Mouse (Mus musculus) layer of hippocampus, adult 2 months (tissue): ENCODE data around the gene Aprt. TPM values are rescaled to one million over a fixed set of nuclear protein-coding genes. Genes with fewer than 3 reads are reported as not detected.

Source experiments
- DNase-seq, 2 experiments: peaks; one replicate each; pipeline ENCODE4 v3.0.0; 2022; ENCODE audit warnings: low spot score in 2 of 2
- H3K27ac ChIP-seq: fragments of 200-600 bp; 2 replicates; pipeline ENCODE4 v1.8.1; 2022
- H3K4me3 ChIP-seq: fragments of 200-600 bp; 2 replicates; pipeline ENCODE4 v1.8.1; 2022; ENCODE audit warnings: mild to moderate bottlenecking
- CTCF ChIP-seq: fragments of 200-600 bp; conservative IDR thresholded peaks from 2 replicates; pipeline ENCODE4 v1.8.1; 2022; ENCODE audit warnings: antibody characterized with exemption, mild to moderate bottlenecking, moderate library complexity
- long read RNA-seq, 2 experiments: library from polyadenylated mRNA; stranded (forward); transcript quantifications; one replicate each; pipeline ENCODE4 v2.0.0; 2021; ENCODE audit warnings: borderline mapping rate in 2 of 2
- total RNA-seq, 2 experiments: library from RNA; stranded (reverse); gene quantifications; 2 replicates each; pipeline ENCODE4 v1.2.3; 2021

Aprt gene
- total RNA-seq = 10 to 100 TPM; 60.7 to 62.3 TPM
- long read RNA-seq, experiment 1, transcript Aprt-201 (5 exons, 849 nt) = major isoform, 15 of 24 reads
- long read RNA-seq, experiment 1, partial matches to known transcripts = 3 of 24 reads
- long read RNA-seq, experiment 1, other reads (novel, unspliced or antisense) = 5 of 24 reads
- long read RNA-seq, experiment 2, transcript Aprt-201 (5 exons, 849 nt) = major isoform, 18 of 19 reads
- long read RNA-seq, experiment 2, partial matches to known transcripts = 0 of 19 reads
- long read RNA-seq, experiment 2, other reads (novel, unspliced or antisense) = 1 of 19 reads

DNA sequence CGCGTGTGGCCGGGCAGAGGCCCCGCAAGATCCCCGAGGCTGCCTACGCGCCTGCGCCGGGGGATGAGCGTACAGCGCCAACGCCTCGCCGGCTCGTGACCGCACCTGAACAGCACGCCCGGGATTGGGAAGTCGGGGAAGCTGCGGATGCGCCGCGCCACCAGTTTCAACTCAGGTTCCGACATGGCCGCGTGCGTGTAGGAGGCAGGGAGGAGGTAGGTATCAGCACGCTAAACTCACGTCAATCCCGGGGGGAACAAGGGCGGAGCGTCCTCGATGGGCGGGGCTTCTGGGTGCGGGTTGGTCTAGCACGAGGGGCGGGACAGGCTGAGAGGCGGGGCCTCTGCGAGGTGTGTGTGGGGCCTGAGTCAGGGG is at the start of gene Aprt:
Gene Aprt, minus strand, starts transcription at position 262 of the 375 bp plus-strand sequence.
- Histone ChIP-seq H3K4me3 (peak within 1 kb of the TSS; percentile 88), H3K27ac (peak within 1 kb of the TSS; percentile 90)
- peak; percentile 94 to 96 for DNase-seq
- no peak for TF ChIP-seq CTCF

DNA sequence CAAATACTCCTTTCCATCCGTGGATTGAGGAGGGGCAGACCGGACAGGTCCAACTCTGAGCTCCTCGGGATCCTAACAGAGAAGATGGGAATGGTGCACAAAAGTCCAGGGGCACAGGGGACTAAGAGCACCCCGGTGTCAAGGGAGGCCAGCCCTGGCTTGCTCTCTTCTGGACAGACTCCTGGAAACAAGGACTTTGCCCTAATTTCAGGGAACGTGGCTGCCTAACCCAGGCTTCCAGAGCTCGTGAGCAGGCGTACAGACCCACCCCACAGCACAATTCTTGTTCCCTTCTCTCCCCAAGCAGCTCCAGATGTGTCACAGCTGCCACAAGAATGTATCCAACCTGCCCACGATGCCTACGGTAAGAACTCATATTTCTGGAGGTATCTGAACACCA is 49.1 kb upstream of the Aprt start:
- TF ChIP-seq CTCF = no peak
- no peak overlapping the region for H3K4me3 ChIP-seq
- H3K27ac ChIP-seq = no peak overlapping the region
- no peak for DNase-seq

DNA sequence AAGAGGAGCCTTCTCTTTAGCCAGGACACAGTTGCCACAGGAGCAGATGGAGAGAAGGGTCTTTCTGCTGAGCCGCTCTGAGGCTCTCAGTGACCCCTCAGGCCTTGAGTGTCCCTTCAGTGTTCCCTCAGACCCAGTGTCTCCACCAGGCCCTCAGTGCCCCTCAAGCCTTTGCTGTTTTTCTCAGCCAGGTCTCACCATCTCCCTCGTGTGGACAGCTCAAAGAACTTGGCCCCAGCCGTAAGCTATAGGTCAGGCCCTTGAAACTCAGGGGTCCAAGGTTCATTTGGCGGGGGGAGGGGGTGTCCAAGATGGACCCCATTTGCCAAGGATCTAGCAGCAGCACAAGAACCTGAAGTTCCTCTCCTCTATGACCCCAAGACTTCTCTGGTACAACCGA is 47.9 kb upstream of the Aprt start:
- DNase-seq = no peak

DNA sequence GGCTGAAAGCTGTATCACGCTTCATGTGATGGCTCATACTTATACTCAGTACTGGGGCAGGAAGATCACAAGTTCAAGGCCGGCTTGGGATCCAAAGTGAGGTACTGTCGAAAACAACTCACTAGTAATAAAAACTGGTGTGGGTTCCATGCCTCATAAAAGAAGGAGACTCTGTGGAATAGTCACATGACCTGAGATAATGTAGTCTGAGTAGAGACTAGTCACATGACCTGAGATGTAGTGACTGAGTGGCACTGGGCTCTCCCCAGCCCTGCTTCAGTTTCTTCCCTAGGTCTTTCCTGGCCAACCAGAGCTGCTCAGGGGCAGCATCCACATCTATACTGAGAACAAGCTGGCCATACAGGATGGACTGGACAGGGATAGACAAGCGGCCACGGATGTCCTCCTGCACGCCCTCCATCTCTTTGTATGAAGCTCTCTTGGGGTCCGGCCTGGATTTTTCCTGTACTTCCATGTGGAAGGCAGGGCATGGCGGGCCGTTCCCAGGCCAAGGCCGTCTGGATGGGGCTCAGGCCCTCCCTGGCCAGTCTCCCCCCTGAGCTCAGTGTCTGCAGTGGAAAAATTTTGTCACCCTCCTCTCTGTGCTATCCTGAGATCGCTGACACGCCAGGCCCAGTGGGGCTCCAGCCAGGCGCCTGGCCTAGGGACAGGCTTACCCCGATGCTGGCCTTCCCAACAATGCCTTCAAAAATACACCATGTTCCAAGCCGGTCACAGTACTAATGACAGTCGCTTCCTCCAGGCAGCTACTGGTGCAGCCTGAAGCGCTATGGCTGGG is 47.3 kb upstream of the Aprt start:
- no peak for DNase-seq

More for the DNA sequence above, 47.9 kb upstream of the Aprt start:
- no peak overlapping the region for H3K4me3 ChIP-seq
- no peak overlapping the region for H3K27ac ChIP-seq
- TF ChIP-seq CTCF = no peak

DNA sequence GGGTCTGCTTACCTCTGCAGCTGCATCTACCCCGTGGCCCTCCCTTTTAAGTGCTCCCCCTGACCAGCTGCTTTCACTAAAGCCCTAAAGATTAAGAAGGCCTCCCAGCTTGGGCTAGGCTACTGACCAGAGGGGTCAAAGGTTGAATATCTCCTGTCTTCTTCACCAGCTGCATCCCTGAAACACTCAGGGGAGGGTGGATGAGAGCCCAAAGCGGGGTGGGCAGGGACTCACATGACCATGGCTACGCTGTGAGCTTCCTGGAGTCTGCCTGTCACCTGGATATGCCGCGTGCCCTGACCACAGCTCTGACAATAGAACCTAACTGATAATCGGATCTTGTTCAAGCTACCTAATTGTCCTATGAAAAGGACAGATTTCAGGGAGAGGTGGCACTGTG is 46.0 kb upstream of the Aprt start, which contains the start of gene Pabpn1l:
Gene Pabpn1l, minus strand, starts transcription at position 13 of the 400 bp plus-strand sequence.
- Histone ChIP-seq H3K4me3 (no peak within 1 kb of the TSS), H3K27ac (no peak within 1 kb of the TSS)
- TF ChIP-seq CTCF = no peak
- DNase-seq = no peak

More for the DNA sequence above, 47.3 kb upstream of the Aprt start:
- no peak overlapping the region for H3K4me3 ChIP-seq
- H3K27ac ChIP-seq = no peak overlapping the region
- TF ChIP-seq CTCF = no peak

DNA sequence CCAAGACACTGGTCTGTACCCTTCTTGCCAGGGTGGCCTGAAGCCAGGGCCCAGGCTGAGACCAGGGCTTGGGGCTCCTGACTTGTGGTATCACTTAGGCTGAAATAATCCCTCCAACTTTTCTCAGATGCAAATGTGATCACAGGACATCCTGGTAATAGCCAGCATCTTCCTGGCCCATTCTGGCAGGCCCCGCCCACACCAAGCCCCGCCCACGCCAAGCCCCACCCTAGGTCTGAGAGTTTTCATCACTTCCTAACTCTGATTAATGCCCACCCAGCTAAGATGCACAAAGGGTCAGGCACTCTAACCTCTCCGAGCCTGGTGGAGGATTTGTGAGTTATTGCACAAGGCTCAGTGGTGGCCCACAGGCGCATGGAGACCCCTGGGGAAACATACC is 43.7 kb upstream of the Aprt start:
- no peak for TF ChIP-seq CTCF
- DNase-seq = no peak
- Histone ChIP-seq H3K4me3 (no peak overlapping the region), H3K27ac (no peak overlapping the region)

DNA sequence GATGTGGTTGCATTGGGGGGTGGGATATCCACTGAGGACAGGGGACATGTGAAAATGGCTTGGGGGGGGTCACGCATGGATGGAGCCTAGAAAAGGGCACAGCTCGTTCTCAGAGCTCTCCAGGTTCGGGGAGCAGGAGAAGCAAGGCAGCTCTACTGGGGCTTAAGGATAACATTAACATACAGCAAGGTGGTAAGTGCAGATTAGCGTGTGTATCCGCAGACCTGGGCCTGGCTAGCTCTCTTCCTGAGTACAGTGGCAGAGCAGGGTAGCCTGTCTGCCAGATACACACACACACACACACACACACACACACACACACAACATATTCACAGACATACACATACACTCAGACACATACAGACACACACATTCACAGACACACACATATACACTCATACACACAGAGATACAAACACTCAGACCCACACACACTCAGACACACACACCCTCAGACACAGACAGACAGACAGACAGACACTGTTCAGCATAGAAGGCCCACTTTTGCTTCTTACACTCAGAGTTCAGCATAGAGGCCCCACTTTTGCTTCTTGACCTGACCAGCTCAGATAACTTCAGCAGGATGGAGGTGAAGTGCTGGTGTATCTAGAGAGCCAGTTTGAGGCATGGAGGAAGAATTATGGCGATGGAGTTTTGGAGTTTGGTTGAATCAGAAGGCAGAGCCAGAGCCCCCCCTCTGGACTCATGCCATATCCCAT is 42.1 kb upstream of the Aprt start:
- Histone ChIP-seq H3K4me3 (no peak overlapping the region), H3K27ac (no peak overlapping the region)
- TF ChIP-seq CTCF = no peak
- DNase-seq = no peak

DNA sequence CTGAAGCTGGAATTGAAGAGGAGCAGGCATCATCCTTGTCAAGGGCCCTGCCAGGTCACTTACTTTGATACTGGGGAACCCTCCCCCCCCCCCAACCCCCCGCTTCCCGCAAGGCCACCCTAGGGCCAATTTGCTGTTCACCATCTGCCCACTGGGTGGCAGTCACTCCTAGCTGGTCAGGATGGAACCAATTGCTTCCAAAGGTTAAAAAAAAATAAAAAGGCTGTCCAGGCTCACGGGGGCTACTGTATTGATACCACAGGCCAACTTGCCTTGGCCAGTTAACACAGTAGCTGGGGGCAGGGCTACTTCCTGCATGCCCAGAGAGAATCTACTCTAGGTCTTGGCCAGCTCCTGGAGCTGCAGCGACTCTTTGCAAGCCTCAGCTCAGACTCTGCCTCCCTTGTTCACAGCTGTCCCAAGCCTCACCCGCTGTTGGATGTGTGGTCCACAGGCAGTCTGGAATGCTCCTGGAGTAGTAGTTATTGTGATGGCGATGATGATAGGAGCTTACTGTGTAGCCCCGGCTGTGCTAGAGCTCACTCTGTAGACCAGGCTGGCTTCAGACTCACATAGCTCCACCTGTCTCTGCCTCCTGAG is 41.3 kb upstream of the Aprt start:
- Histone ChIP-seq H3K4me3 (no peak overlapping the region), H3K27ac (no peak overlapping the region)
- peak; percentile 74 for TF ChIP-seq CTCF
- peak; percentile 32 to 80 for DNase-seq

DNA sequence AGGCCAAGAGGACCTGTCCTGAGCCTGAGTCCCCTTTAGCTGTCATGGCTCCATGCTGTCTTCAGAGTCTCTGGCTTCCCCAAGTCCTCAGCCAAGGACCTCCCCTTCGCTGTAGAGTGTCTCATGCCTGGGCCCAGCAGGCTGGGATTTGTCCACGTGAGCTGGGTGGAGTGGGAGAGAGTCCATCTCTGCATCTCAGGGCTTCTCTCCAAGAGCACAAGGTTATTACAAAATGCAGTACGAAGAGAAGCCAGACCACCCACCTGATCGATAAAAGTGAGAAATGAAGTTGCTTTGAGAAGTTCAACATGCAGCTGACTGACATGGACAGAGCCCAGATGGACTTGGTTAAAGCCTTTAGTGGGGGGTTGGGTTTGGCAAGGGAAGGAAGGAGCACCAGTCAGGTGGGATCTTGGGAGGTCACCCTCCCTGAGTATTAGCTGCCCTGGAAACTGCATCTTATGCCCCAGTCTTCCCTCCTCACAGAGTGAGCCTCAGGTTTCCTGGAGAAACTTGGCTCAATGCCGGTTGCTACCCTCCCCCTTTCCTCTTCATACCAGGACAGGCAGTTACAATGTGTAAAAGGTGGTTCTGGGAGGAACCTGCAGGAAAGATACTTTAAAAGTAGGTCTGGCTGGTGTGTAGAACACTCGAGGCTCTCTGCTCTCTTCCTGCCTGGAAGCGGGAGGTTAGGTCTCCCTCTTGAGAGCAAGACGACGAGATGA is 39.6 kb upstream of the Aprt start:
- DNase-seq = no peak
- H3K4me3 ChIP-seq = no peak overlapping the region
- no peak for TF ChIP-seq CTCF
- no peak overlapping the region for H3K27ac ChIP-seq

DNA sequence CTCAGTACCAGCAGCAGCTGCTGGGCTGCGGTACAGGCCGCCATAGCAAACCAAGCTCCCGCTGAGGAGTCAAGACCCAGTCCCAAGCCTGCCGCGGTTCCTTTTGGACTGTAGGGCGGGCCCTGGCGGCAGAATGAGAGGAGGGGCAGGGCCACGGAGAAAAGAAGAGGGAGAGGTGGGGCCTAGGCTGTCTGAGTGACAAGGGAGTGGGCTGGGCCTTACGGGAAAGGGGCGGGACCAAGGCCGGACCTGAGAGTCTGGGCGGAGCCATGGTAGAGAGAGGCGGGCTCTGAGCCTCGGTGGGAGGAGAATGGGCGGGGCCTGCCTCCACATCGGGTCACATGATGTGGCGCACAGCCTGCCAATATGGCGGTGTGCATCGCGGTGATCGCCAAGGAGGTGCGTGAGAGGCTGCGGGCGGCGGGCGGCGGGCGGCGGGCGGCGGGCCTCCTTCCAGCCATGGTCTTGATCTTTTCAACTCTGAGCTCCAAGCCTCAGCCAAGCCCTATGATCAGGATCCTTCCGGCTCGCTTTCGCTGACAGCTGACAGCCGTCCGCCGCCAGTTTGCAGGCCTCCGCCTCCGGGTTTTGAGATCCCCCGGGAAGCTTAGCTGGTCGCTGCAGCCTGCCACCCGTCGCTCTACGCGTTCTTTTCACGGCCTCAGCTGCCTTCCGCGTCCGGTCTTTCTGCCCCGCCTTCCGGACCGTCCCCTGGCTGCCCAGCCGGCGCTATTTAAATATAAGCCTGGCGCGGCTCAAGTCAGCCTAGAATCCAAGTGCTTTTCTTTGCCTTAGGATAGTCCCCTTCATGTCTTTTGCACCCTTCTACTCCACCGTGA is 34.8 kb upstream of the Aprt start, which contains the start of the genes Galns and Trappc2l:
Gene Galns, minus strand, starts transcription at position 169 of the 839 bp plus-strand sequence.
Gene Trappc2l, plus strand, starts transcription at position 346 of the 839 bp plus-strand sequence.
- TF ChIP-seq CTCF = peak; percentile 68
- DNase-seq = peak; percentile 92 to 96
- Histone ChIP-seq H3K4me3 (peak within 1 kb of the TSS; percentile 79), H3K27ac (peak within 1 kb of the TSS; percentile 96)

DNA sequence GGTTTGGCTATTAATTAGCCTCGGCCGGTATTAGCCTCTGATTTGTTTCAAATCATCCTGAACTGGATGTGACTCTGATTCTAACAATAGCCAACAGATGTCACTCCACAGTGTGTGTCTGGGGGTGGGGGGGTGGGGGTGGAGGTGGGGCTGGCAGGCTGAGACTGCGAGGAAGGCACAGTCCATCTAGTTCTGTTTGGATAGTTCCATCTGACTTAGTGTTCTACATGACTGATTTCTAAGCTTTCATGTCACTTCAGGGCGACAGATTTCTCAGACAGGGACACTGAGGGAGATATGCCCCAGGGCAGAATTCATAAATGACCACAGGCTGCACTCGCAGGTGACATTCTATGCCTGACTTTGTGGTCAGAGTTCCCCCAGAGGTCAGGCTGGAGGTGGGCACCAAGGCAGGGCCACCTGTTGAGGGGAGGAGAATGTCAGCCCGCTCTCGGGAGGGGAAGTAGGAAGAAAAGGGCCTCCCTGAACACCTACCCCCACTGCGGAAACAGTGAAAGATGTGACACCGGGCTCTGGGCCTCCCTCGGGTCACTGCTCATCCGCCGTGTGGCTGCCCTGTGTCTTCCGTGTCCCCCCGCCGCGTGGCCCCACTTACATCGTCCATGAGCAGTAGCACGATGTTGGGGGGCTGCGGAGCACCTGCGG is 34.0 kb upstream of the Aprt start:
- DNase-seq = no peak
- TF ChIP-seq CTCF = no peak
- H3K27ac ChIP-seq = peak overlapping the region; percentile 95
- H3K4me3 ChIP-seq = peak overlapping the region; percentile 79
